Mouse (Mus musculus) 416B (cell line): ENCODE results near the gene Tas1r2.

ENCODE experiments used
- DNase-seq: peaks from one replicate; pipeline ENCODE4 v3.0.0; 2011; ENCODE audit warnings: low read depth

The Tas1r2 gene

GRCm38 (mm10) chr4:139638356-139638755 lies 15.0 kb upstream of the Tas1r2 start:
- DNase-seq: no peak

GRCm38 (mm10) chr4:139639801-139640200 lies 13.5 kb upstream of the Tas1r2 start:
- DNase-seq: no peak

- no peak for DNase-seq
Observed at GRCm38 (mm10) chr4:139640333-139640732, 13.0 kb upstream of the Tas1r2 start.

- DNase-seq: peak; percentile 75
Observed at GRCm38 (mm10) chr4:139640775-139641174, 12.6 kb upstream of the Tas1r2 start.

GRCm38 (mm10) chr4:139641829-139642425 lies 11.4 kb upstream of the Tas1r2 start:
- DNase-seq: no peak

GRCm38 (mm10) chr4:139643972-139644371 lies 9.4 kb upstream of the Tas1r2 start:
- DNase-seq: peak; percentile 80

GRCm38 (mm10) chr4:139646916-139647315 lies 6.4 kb upstream of the Tas1r2 start:
- DNase-seq: peak; percentile 53

- DNase-seq: no peak
Observed at GRCm38 (mm10) chr4:139650086-139650743, 3.1 kb upstream of the Tas1r2 start.

GRCm38 (mm10) chr4:139650907-139651306 lies 2.4 kb upstream of the Tas1r2 start:
- peak; percentile 95 for DNase-seq

GRCm38 (mm10) chr4:139661897-139662296 lies 8.6 kb downstream of the Tas1r2 start:
- DNase-seq: no peak

- no peak for DNase-seq
Observed at GRCm38 (mm10) chr4:139667632-139668031, 14.3 kb downstream of the Tas1r2 start.

GRCm38 (mm10) chr4:139669847-139670246 lies 16.5 kb downstream of the Tas1r2 start:
- peak; percentile 74 for DNase-seq

GRCm38 (mm10) chr4:139675696-139676095 lies 22.4 kb downstream of the Tas1r2 start:
- DNase-seq: no peak

GRCm38 (mm10) chr4:139683728-139684638 lies 30.6 kb downstream of the Tas1r2 start:
- peak; percentile 51 for DNase-seq

- peak; percentile 57 for DNase-seq
Observed at GRCm38 (mm10) chr4:139684639-139685017, 31.3 kb downstream of the Tas1r2 start.

- DNase-seq: no peak
Observed at GRCm38 (mm10) chr4:139688058-139688457, 34.7 kb downstream of the Tas1r2 start.

- DNase-seq: peak; percentile 79
Observed at GRCm38 (mm10) chr4:139689627-139690269, 36.4 kb downstream of the Tas1r2 start.

- no peak for DNase-seq
Observed at GRCm38 (mm10) chr4:139693315-139693714, 40.0 kb downstream of the Tas1r2 start.

- DNase-seq: no peak
Observed at GRCm38 (mm10) chr4:139697755-139698154, 44.4 kb downstream of the Tas1r2 start.

GRCm38 (mm10) chr4:139698602-139699001 lies 45.3 kb downstream of the Tas1r2 start:
- no peak for DNase-seq

GRCm38 (mm10) chr4:139702914-139703313 lies 49.6 kb downstream of the Tas1r2 start:
- no peak for DNase-seq

GRCm38 (mm10) chr4:139703468-139703867 lies 50.1 kb downstream of the Tas1r2 start:
- DNase-seq: peak; percentile 18
